Mouse (Mus musculus) hindbrain, embryonic 15.5 days (tissue): ENCODE measurements around the gene Abcb11. TPM values are rescaled to one million over a fixed set of nuclear protein-coding genes. Genes with fewer than 3 reads are reported as not detected.

ENCODE experiments used
- ATAC-seq: fragments of 200-750 bp; cut with Nextera tagmentation; 2 replicates; pipeline ENCODE4 v1.8.0; 2017; ENCODE audit warnings: low read depth, moderate number of reproducible peaks, moderate TSS enrichment; ENCODE audit not compliant: low FRiP score
- H3K27ac ChIP-seq: fragments of 300-500 bp; sonication (generic); replicated peaks from 2 replicates; pipeline ENCODE4 v1.5.1; 2015; ENCODE audit warnings: mild to moderate bottlenecking, inconsistent platforms
- H3K27me3 ChIP-seq: fragments of 300-500 bp; sonication (generic); 2 replicates; pipeline ENCODE4 v1.6.1; 2015; ENCODE audit warnings: control low read depth, inconsistent platforms
- H3K36me3 ChIP-seq: fragments of 300-500 bp; sonication (generic); 2 replicates; pipeline ENCODE4 v1.6.1; 2015; ENCODE audit warnings: control low read depth, inconsistent platforms
- H3K4me1 ChIP-seq: fragments of 300-500 bp; sonication (generic); replicated peaks from 2 replicates; pipeline ENCODE4 v1.6.1; 2015; ENCODE audit warnings: control low read depth, inconsistent platforms
- H3K4me2 ChIP-seq: fragments of 300-500 bp; sonication (generic); 2 replicates; pipeline ENCODE4 v1.6.1; 2015; ENCODE audit warnings: moderate library complexity, mild to moderate bottlenecking, inconsistent platforms
- H3K4me3 ChIP-seq: fragments of 300-500 bp; sonication (generic); 2 replicates; pipeline ENCODE4 v1.5.1; 2015; ENCODE audit warnings: mild to moderate bottlenecking, inconsistent platforms
- H3K9ac ChIP-seq: fragments of 300-500 bp; sonication (generic); 2 replicates; pipeline ENCODE4 v1.6.1; 2015; ENCODE audit warnings: inconsistent platforms
- H3K9me3 ChIP-seq: fragments of 300-500 bp; sonication (generic); 2 replicates; pipeline ENCODE4 v1.6.1; 2016; ENCODE audit warnings: control low read depth, inconsistent platforms
- WGBS: fragments of 180-500 bp; shearing (Covaris S2); methylation state at CpG from one replicate; pipeline ENCODE4 v1.1.7; 2015; 5-methylcytosine and 5-hydroxymethylcytosine counted together
- polyA plus RNA-seq: library from polyadenylated mRNA; unstranded; fragments of >200 nt; fragmentation: Nextera tagmentation; extraction: Ambion mirVana; gene quantifications from 2 replicates; pipeline ENCODE4 v1.2.1, GENCODE M21; 2015

Gene Abcb11
- polyA plus RNA-seq, 1 experiment from 2014 or later: not detected

DNA sequence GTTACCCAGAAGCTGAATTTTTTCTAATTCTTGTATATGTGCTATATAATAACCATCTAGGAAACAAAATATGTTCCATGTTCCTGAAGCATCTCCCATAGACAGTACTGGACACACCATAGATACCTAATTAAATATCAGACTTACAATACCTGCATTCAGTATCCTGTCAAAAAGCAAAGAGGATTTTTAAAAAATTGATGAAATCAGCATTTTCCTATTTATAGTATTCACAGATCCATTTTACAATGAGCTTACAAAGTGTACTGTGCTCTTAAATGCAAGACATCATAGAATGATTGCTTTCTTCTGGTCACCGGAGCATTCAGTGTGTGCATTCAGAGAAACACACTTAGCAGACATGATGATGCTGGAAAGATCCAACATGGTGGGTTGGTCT, 95.3 kb downstream of the Abcb11 start:
- no peak overlapping the region for H3K9ac ChIP-seq
- no peaks in the 10 kb centered on the region for H3K27me3 ChIP-seq
- no peaks in the 10 kb centered on the region for H3K36me3 ChIP-seq
- no peak for ATAC-seq
- no peak overlapping the region for H3K4me3 ChIP-seq
- no peaks in the 10 kb centered on the region for H3K9me3 ChIP-seq
- H3K4me1 ChIP-seq: peaks cover 6% of the 10 kb centered on the region
- 91% methylated on average over 1 of the region's 1 CpGs for WGBS
- H3K4me2 ChIP-seq: no peak overlapping the region
- no peak overlapping the region for H3K27ac ChIP-seq

- no peak overlapping the region for H3K9ac ChIP-seq
- ATAC-seq: no peak
- WGBS: 22% methylated on average over 2 of the region's 2 CpGs
These were observed 97.5 kb downstream of the Abcb11 start for GRCm38 (mm10) chr2:69244924-69245323.

GRCm38 (mm10) chr2:69239315-69239714, 103.1 kb downstream of the Abcb11 start:
- ATAC-seq: no peak
- no peaks in the 10 kb centered on the region for H3K36me3 ChIP-seq
- no peak overlapping the region for H3K27ac ChIP-seq
- H3K9me3 ChIP-seq: no peaks in the 10 kb centered on the region
- WGBS: 80% methylated on average over 9 of the region's 9 CpGs
- H3K4me2 ChIP-seq: no peak overlapping the region
- no peak overlapping the region for H3K4me3 ChIP-seq
- no peaks in the 10 kb centered on the region; the same call in 1 of the 2 replicates for H3K4me1 ChIP-seq
- H3K9ac ChIP-seq: no peak overlapping the region
- H3K27me3 ChIP-seq: no peaks in the 10 kb centered on the region

More at GRCm38 (mm10) chr2:69244924-69245323, 97.5 kb downstream of the Abcb11 start:
- Histone ChIP-seq H3K27me3 (no peaks in the 10 kb centered on the region), H3K4me1 (peaks cover 6% of the 10 kb centered on the region), H3K4me2 (no peak overlapping the region), H3K27ac (no peak overlapping the region), H3K9me3 (no peaks in the 10 kb centered on the region), H3K4me3 (no peak overlapping the region), H3K36me3 (no peaks in the 10 kb centered on the region)

GRCm38 (mm10) chr2:69234976-69235678, 107.3 kb downstream of the Abcb11 start:
- 34% methylated on average over 5 of the region's 5 CpGs for WGBS
- Histone ChIP-seq H3K27me3 (no peaks in the 10 kb centered on the region), H3K9ac (no peak overlapping the region), H3K4me1 (no peaks in the 10 kb centered on the region; the same call in 1 of the 2 replicates), H3K9me3 (no peaks in the 10 kb centered on the region), H3K27ac (no peak overlapping the region), H3K4me3 (no peak overlapping the region), H3K4me2 (no peak overlapping the region), H3K36me3 (no peaks in the 10 kb centered on the region)
- ATAC-seq: no peak

GRCm38 (mm10) chr2:69232101-69232500, 110.3 kb downstream of the Abcb11 start:
- no peak overlapping the region for H3K9ac ChIP-seq
- no peaks in the 10 kb centered on the region for H3K9me3 ChIP-seq
- no peak overlapping the region for H3K27ac ChIP-seq
- H3K4me3 ChIP-seq: no peak overlapping the region
- no peaks in the 10 kb centered on the region for H3K27me3 ChIP-seq
- H3K4me1 ChIP-seq: peaks cover 4% of the 10 kb centered on the region
- no peaks in the 10 kb centered on the region for H3K36me3 ChIP-seq
- H3K4me2 ChIP-seq: no peak overlapping the region
- no peak for ATAC-seq

DNA sequence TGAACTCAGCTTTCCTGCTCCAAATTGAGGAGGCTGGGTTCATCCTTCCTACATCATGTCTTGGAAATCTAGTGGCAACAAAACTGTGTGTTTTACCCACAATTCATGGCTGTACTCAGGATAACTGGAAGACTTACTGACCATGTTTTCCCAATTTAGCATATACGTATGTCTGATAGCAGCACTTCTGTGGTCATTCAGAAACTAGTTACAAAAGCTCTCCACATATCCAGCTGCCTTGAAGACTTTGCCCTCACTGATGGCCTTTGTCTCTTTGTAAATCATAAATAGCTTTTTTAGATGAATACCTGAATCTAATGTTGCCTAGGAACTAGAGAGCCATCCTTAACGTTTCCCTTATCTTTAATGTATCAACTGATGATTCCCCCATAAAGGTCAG, 112.3 kb downstream of the Abcb11 start:
- no peak overlapping the region for H3K9ac ChIP-seq
- ATAC-seq: no peak
- H3K36me3 ChIP-seq: no peaks in the 10 kb centered on the region
- no peak overlapping the region for H3K27ac ChIP-seq
- H3K4me3 ChIP-seq: no peak overlapping the region
- H3K4me1 ChIP-seq: peaks cover 4% of the 10 kb centered on the region
- H3K9me3 ChIP-seq: no peaks in the 10 kb centered on the region
- WGBS: 93% methylated on average over 2 of the region's 2 CpGs
- no peaks in the 10 kb centered on the region for H3K27me3 ChIP-seq
- H3K4me2 ChIP-seq: no peak overlapping the region

DNA sequence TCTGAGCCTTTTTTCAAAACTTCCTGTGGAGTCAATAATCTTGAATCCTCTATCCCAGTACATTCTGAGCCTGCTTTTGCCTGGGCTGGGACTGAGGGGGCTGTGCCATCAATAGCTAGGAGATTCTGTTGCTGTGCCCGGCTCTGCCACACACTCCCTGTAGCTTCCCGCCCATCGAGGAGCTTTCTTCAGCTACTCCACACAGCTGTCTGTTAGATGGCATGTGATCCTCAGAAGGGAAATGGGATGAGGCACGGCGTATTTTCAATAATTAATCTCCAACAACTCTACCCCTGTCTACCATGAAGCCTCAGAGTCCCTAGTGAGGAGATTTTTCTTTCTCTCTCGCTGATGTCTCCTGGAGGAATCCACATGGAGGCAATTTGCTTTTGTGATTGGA, 113.8 kb downstream of the Abcb11 start:
- Histone ChIP-seq H3K9ac (no peak overlapping the region), H3K4me3 (no peak overlapping the region), H3K27ac (no peak overlapping the region; the same call in 1 of the 2 replicates), H3K27me3 (no peaks in the 10 kb centered on the region), H3K4me1 (peaks cover 4% of the 10 kb centered on the region; the same call in 1 of the 2 replicates), H3K4me2 (no peak overlapping the region), H3K9me3 (no peaks in the 10 kb centered on the region), H3K36me3 (no peaks in the 10 kb centered on the region)
- ATAC-seq: no peak
- WGBS: 45% methylated on average over 6 of the region's 6 CpGs

- no peak overlapping the region for H3K4me2 ChIP-seq
- no peak for ATAC-seq
- no peak overlapping the region for H3K9ac ChIP-seq
- H3K27me3 ChIP-seq: no peaks in the 10 kb centered on the region
- no peaks in the 10 kb centered on the region for H3K9me3 ChIP-seq
- no peaks in the 10 kb centered on the region for H3K36me3 ChIP-seq
- WGBS: 86% methylated on average over 9 of the region's 9 CpGs
- peaks cover 6% of the 10 kb centered on the region; the same call in 1 of the 2 replicates for H3K4me1 ChIP-seq
- no peak overlapping the region for H3K27ac ChIP-seq
- H3K4me3 ChIP-seq: no peak overlapping the region
These were observed 115.5 kb downstream of the Abcb11 start for GRCm38 (mm10) chr2:69226876-69227275.

- Histone ChIP-seq H3K36me3 (no peaks in the 10 kb centered on the region), H3K9ac (no peak overlapping the region), H3K9me3 (no peaks in the 10 kb centered on the region), H3K4me3 (no peak overlapping the region), H3K27me3 (no peaks in the 10 kb centered on the region), H3K4me1 (peaks cover 8% of the 10 kb centered on the region; the same call in 1 of the 2 replicates), H3K27ac (no peak overlapping the region), H3K4me2 (no peak overlapping the region)
- WGBS: 75% methylated on average over 2 of the region's 2 CpGs
- ATAC-seq: no peak
These were observed 117.7 kb downstream of the Abcb11 start for GRCm38 (mm10) chr2:69224724-69225123.

GRCm38 (mm10) chr2:69222815-69223214, 119.6 kb downstream of the Abcb11 start:
- WGBS: 55% methylated on average over 10 of the region's 10 CpGs
- Histone ChIP-seq H3K36me3 (no peaks in the 10 kb centered on the region), H3K4me3 (no peak overlapping the region), H3K4me2 (no peak overlapping the region), H3K9me3 (no peaks in the 10 kb centered on the region), H3K9ac (no peak overlapping the region), H3K27ac (no peak overlapping the region), H3K27me3 (no peaks in the 10 kb centered on the region), H3K4me1 (0 out of 2 replicates have a peak, but pooled peaks cover 6% of the 10 kb centered on the region)
- 0 out of 2 replicates have a peak, but pooled peaks have one; percentile 23 for ATAC-seq

DNA sequence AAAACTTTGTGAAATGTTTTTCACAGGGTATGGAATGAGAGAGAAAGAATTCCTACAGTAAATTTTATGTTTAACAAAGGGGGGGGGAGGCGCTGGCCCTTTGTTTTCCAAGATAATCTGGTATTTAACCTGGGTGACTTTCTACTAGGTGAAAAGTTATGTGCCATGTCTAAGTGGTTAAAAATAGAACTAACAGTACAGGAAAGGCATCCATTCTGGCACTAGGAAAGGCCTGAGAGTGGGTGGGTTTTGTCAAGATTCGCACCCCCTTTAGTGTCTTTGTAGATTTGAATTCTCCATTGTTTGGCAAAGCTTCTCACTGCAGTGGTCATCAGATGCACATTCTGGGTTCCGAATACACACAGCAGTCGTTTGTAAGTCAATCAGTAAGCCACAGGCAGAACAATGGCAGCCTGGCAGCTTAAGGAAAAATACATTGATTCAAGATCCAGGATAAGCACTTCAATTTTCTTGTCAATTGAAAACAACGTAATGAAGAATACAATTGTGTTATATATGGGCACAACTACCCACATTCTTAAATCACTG, 120.5 kb downstream of the Abcb11 start:
- no peaks in the 10 kb centered on the region for H3K27me3 ChIP-seq
- no peaks in the 10 kb centered on the region for H3K36me3 ChIP-seq
- no peak overlapping the region for H3K4me2 ChIP-seq
- no peaks in the 10 kb centered on the region for H3K9me3 ChIP-seq
- H3K4me1 ChIP-seq: 0 out of 2 replicates have a peak, but pooled peaks cover 6% of the 10 kb centered on the region
- H3K9ac ChIP-seq: no peak overlapping the region
- no peak overlapping the region for H3K4me3 ChIP-seq
- WGBS: 30% methylated on average over 5 of the region's 5 CpGs
- ATAC-seq: no peak
- no peak overlapping the region for H3K27ac ChIP-seq

DNA sequence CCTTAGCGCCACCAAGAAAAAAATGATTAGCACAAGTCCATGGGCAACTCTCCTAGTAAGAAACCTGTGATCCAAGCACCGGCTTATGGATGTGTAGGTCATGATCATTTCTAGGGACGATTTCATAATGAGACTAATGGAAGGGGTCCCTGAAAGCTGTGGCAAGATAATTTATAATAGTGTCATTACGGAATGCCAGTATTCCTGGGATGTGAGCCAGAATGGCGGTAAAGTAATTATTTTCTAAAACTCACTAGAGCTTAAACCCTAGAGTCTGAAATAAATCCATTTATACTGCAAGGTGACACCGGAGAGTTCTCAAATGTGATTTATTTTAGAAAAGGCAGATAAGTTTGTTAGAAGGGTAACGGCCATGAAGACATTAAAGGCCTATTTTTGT, 127.2 kb downstream of the Abcb11 start:
- 0 out of 2 replicates have a peak, but pooled peaks cover 4% of the 10 kb centered on the region for H3K4me1 ChIP-seq
- no peaks in the 10 kb centered on the region for H3K27me3 ChIP-seq
- no peak overlapping the region for H3K4me3 ChIP-seq
- no peaks in the 10 kb centered on the region for H3K36me3 ChIP-seq
- no peak overlapping the region for H3K9ac ChIP-seq
- H3K4me2 ChIP-seq: no peak overlapping the region
- no peaks in the 10 kb centered on the region for H3K9me3 ChIP-seq
- 50% methylated on average over 7 of the region's 7 CpGs for WGBS
- no peak for ATAC-seq
- H3K27ac ChIP-seq: no peak overlapping the region
